In the genomic region with DNA sequence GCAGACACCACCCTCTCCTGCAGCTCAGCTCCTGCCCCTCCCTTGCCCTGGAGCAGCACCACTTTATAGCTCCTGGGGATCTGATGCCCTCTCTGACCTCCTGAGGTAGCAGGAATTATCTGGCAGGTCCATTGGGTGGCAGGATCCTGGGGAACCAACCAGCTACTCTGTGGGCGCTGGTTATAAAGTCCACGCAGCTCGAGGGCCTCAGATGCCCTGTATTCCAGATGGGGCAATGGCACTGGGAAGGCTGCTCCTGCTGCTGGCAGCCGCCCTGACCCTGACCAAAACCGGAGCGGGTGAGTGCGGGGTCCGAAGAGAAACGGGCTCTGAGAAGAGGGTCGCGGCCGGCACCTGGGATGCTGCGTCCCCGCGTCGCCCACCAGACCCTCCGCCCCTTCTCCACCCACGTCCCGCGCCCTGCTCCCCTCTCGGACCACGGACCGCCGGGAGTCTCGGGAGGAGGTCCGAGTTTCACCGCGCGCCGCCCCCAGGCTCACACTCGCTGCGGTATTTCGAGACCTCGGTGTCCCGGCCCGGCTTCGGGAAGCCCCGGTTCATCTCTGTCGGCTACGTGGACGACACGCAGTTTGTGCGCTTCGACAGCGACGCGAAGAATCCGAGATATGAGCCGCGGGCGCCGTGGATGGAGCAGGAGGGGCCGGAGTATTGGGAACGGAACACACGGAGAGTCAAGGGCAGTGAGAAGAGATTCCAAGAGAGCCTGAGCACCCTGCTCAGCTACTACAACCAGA, we compare ENCODE assay signal across 9 mouse cellular contexts. TPM values are rescaled to one million over a fixed set of nuclear protein-coding genes. Genes with fewer than 3 reads are reported as not detected.
DNase-seq lines count a peak whose midpoint lies in the region; ATAC-seq lines count a peak whose summit lies in the region.
"Had no signal": no experiment of that assay in that cellular context is flagged by ENCODE, and none has a peak within 500 bp of the region (broad histone marks: within the 10 kb centered on the region; RNA-seq: fewer than 3 reads in every experiment).

Gene H2-Q1, plus strand, starts transcription at position 79 of the 755 bp plus-strand sequence.

- intact Hi-C loops in left cerebral cortex, postnatal 36 days (cut with DNase I): no loop called here

- ATAC-seq in lung, embryonic 15.5 days (ENCODE audit: borderline replicate concordance, extremely low read depth, low FRiP score, low TSS enrichment): no peak
- no peak for ATAC-seq in embryonic facial prominence, embryonic 13.5 days (ENCODE audit: insufficient number of reproducible peaks, insufficient read depth, low FRiP score, low TSS enrichment, low read depth)
- ATAC-seq in neural tube, embryonic 14.5 days (ENCODE audit: low read depth): no peak

- H3K4me2 ChIP-seq in lung, embryonic 15.5 days: peak within 1 kb of the TSS; percentile 74
- H3K4me2 ChIP-seq in embryonic facial prominence, embryonic 13.5 days: peak within 1 kb of the TSS; percentile 61
- peak within 1 kb of the TSS; percentile 49 for H3K4me2 ChIP-seq in neural tube, embryonic 14.5 days (ENCODE audit: low read depth, low read length)

- DNase-seq in lung, postnatal 25 days (ENCODE audit: low spot score): no peak
- peak; percentile 43 for DNase-seq in limb, embryonic 10.5 days (ENCODE audit: low spot score)
- no peak for DNase-seq in cerebellum, adult 18-20 months
- DNase-seq in left cerebral cortex, postnatal 36 days (ENCODE audit: low spot score in 2 of 2): no peak
- no peak for DNase-seq in right cerebral cortex, adult 18-20 months
- DNase-seq: kidney, postnatal 25 days had no signal

- peak within 1 kb of the TSS; percentile 34 for H3K4me3 ChIP-seq in lung, embryonic 15.5 days
- peak within 1 kb of the TSS; percentile 39 for H3K4me3 ChIP-seq in embryonic facial prominence, embryonic 13.5 days
- H3K4me3 ChIP-seq in limb, embryonic 10.5 days: peak within 1 kb of the TSS; percentile 45
- H3K4me3 ChIP-seq in neural tube, embryonic 14.5 days (ENCODE audit: low read depth, low read length): peak within 1 kb of the TSS; percentile 28

- H3K27me3 ChIP-seq in lung, embryonic 15.5 days: peaks cover 40% of the 10 kb centered on the region
- H3K27me3 ChIP-seq in embryonic facial prominence, embryonic 13.5 days: peaks cover 65% of the 10 kb centered on the region
- H3K27me3 ChIP-seq in limb, embryonic 10.5 days (ENCODE audit: low read depth, poor library complexity, severe bottlenecking): peaks cover 65% of the 10 kb centered on the region
- peaks cover 15% of the 10 kb centered on the region for H3K27me3 ChIP-seq in neural tube, embryonic 14.5 days (ENCODE audit: control insufficient read depth, insufficient read depth, low read length)

- WGBS in lung, embryonic 15.5 days: 1% methylated on average over 55 of the region's 55 CpGs
- WGBS in embryonic facial prominence, embryonic 13.5 days: 2% methylated on average over 55 of the region's 55 CpGs
- 2% methylated on average over 55 of the region's 55 CpGs for WGBS in limb, embryonic 10.5 days
- under 1% methylated on average over 55 of the region's 55 CpGs for WGBS in neural tube, embryonic 14.5 days

- no peaks in the 10 kb centered on the region for H3K36me3 ChIP-seq in lung, embryonic 15.5 days
- no peaks in the 10 kb centered on the region for H3K36me3 ChIP-seq in embryonic facial prominence, embryonic 13.5 days
- no peaks in the 10 kb centered on the region for H3K36me3 ChIP-seq in limb, embryonic 10.5 days
- no peaks in the 10 kb centered on the region for H3K36me3 ChIP-seq in neural tube, embryonic 14.5 days (ENCODE audit: control insufficient read depth, insufficient read depth, low read length)

- H3K9me3 ChIP-seq in lung, embryonic 15.5 days: no peaks in the 10 kb centered on the region
- no peaks in the 10 kb centered on the region for H3K9me3 ChIP-seq in embryonic facial prominence, embryonic 13.5 days
- H3K9me3 ChIP-seq in limb, embryonic 10.5 days (replicated peaks): no peaks in the 10 kb centered on the region
- H3K9me3 ChIP-seq in neural tube, embryonic 14.5 days (ENCODE audit: control insufficient read depth, low read length): no peaks in the 10 kb centered on the region

- H3K27ac ChIP-seq in lung, embryonic 15.5 days: no peak within 1 kb of the TSS
- no peak within 1 kb of the TSS for H3K27ac ChIP-seq in embryonic facial prominence, embryonic 13.5 days
- H3K27ac ChIP-seq in limb, embryonic 10.5 days: no peak within 1 kb of the TSS
- no peak within 1 kb of the TSS for H3K27ac ChIP-seq in neural tube, embryonic 14.5 days (ENCODE audit: low read depth, low read length)

- H3K9ac ChIP-seq in lung, embryonic 15.5 days: no peak within 1 kb of the TSS
- peak within 1 kb of the TSS; percentile 51 for H3K9ac ChIP-seq in embryonic facial prominence, embryonic 13.5 days
- H3K9ac ChIP-seq in neural tube, embryonic 14.5 days (replicated peaks; ENCODE audit: low read depth, low read length): peak within 1 kb of the TSS; percentile 41; the same call in 1 of the 2 replicates

- 0 out of 2 replicates have a peak, but pooled peaks cover 8% of the 10 kb centered on the region for H3K4me1 ChIP-seq in lung, embryonic 15.5 days
- peaks cover 8% of the 10 kb centered on the region; the same call in 1 of the 2 replicates for H3K4me1 ChIP-seq in embryonic facial prominence, embryonic 13.5 days
- peaks cover 9% of the 10 kb centered on the region for H3K4me1 ChIP-seq in limb, embryonic 10.5 days
- no peaks in the 10 kb centered on the region for H3K4me1 ChIP-seq in neural tube, embryonic 14.5 days (ENCODE audit: control insufficient read depth, insufficient read depth, low read length)

RNA-seq across cellular contexts. Expression of gene H2-Q1, which starts in this region (rescaled TPM):
- 0.20 and 0.24 TPM in 2 replicates for polyA plus RNA-seq in lung, embryonic 15.5 days (2015; fragmentation: Nextera tagmentation; extraction: Ambion mirVana)
- polyA plus RNA-seq in embryonic facial prominence, embryonic 13.5 days (2015; fragmentation: Nextera tagmentation; extraction: Ambion mirVana): not detected in 2 replicates
- not detected in 2 replicates for polyA plus RNA-seq in limb, embryonic 10.5 days (2016; fragmentation: Nextera tagmentation; extraction: Ambion mirVana)
- 0.48 TPM in 1 of 2 replicates, not detected in the other for polyA plus RNA-seq in neural tube, embryonic 14.5 days (2014; fragmentation: Nextera tagmentation; extraction: Ambion mirVana)
- total RNA-seq in left cerebral cortex, postnatal 36 days (2021): under 1 TPM; 0.39 to 0.74 TPM

Comparison
In these comparisons a context has a peak if more than half of its experiments do, and no peak if none do; other contexts are left out.
1. Peak in DNase-seq and H3K4me3 ChIP-seq in limb, embryonic 10.5 days; RNA of the gene not detected or under 1 TPM.